Mouse (Mus musculus): ENCODE results near the gene Rab11a.

Rab11a gene

GRCm38 (mm10) chr9:64695266-64695665 lies 42.3 kb downstream of the Rab11a start:
- DNase-seq (ENCODE audit: low spot score) = no peak

- DNase-seq (ENCODE audit: low spot score) = no peak
These were observed 44.5 kb downstream of the Rab11a start for GRCm38 (mm10) chr9:64693094-64693493.

GRCm38 (mm10) chr9:64691176-64691575 lies 46.4 kb downstream of the Rab11a start:
- peak; percentile 80 for DNase-seq (ENCODE audit: low spot score)

- DNase-seq (ENCODE audit: low spot score) = no peak
These were observed 46.8 kb downstream of the Rab11a start for GRCm38 (mm10) chr9:64690771-64691170.

- DNase-seq (ENCODE audit: low spot score) = no peak
These were observed 49.6 kb downstream of the Rab11a start for GRCm38 (mm10) chr9:64688015-64688394.

GRCm38 (mm10) chr9:64687122-64688014 lies 50.2 kb downstream of the Rab11a start:
- peak; percentile 44 for DNase-seq (ENCODE audit: low spot score)

GRCm38 (mm10) chr9:64671341-64672319 lies 65.9 kb downstream of the Rab11a start:
- DNase-seq (ENCODE audit: low spot score) = peak; percentile 42

- DNase-seq (ENCODE audit: low spot score) = no peak
These were observed 69.6 kb downstream of the Rab11a start for GRCm38 (mm10) chr9:64668001-64668400.

- peak; percentile 50 for DNase-seq (ENCODE audit: low spot score)
These were observed 70.0 kb downstream of the Rab11a start for GRCm38 (mm10) chr9:64667513-64667912.

GRCm38 (mm10) chr9:64666549-64666948 lies 71.0 kb downstream of the Rab11a start:
- peak; percentile 62 for DNase-seq (ENCODE audit: low spot score)
